Mouse (Mus musculus) hindbrain, embryonic 14.5 days (tissue): Measurements from ENCODE around the gene Grid1. TPM values are rescaled to one million over a fixed set of nuclear protein-coding genes. Genes with fewer than 3 reads are reported as not detected.

Experiments used
- ATAC-seq: fragments of 200-750 bp; cut with Nextera tagmentation; 2 replicates; pipeline ENCODE4 v1.8.0; 2017; ENCODE audit warnings: moderate number of reproducible peaks, mild to moderate bottlenecking, moderate TSS enrichment, moderate library complexity; ENCODE audit not compliant: low FRiP score
- DNase-seq: peaks from one replicate; pipeline ENCODE4 v3.0.0-alpha.2; 2015; ENCODE audit warnings: low spot score
- H3K27ac ChIP-seq: fragments of 300-500 bp; sonication (generic); 2 replicates; pipeline ENCODE4 v1.5.1; 2014; ENCODE audit warnings: mild to moderate bottlenecking, moderate library complexity
- H3K27me3 ChIP-seq: fragments of 300-500 bp; sonication (generic); 2 replicates; pipeline ENCODE4 v1.6.1; 2014; ENCODE audit warnings: mild to moderate bottlenecking, low read length, mixed read lengths; ENCODE audit not compliant: control insufficient read depth, insufficient read depth
- H3K36me3 ChIP-seq: fragments of 300-500 bp; sonication (generic); replicated peaks from 2 replicates; pipeline ENCODE4 v1.6.1; 2014; ENCODE audit not compliant: control insufficient read depth, insufficient read depth
- H3K4me1 ChIP-seq: fragments of 300-500 bp; sonication (generic); replicated peaks from 2 replicates; pipeline ENCODE4 v1.6.1; 2014; ENCODE audit warnings: antibody characterized with exemption, low read length, mixed read lengths; ENCODE audit not compliant: control insufficient read depth, insufficient read depth
- H3K4me2 ChIP-seq: fragments of 300-500 bp; sonication (generic); replicated peaks from 2 replicates; pipeline ENCODE4 v1.6.1; 2014; ENCODE audit warnings: mild to moderate bottlenecking, moderate library complexity
- H3K4me3 ChIP-seq: fragments of 300-500 bp; sonication (generic); replicated peaks from 2 replicates; pipeline ENCODE4 v1.5.1; 2014; ENCODE audit warnings: mild to moderate bottlenecking, low read length
- H3K9ac ChIP-seq: fragments of 300-500 bp; sonication (generic); 2 replicates; pipeline ENCODE4 v1.6.1; 2014
- H3K9me3 ChIP-seq: fragments of 300-500 bp; sonication (generic); 2 replicates; pipeline ENCODE4 v1.6.1; 2016; ENCODE audit warnings: low read length; ENCODE audit not compliant: control insufficient read depth
- WGBS: fragments of 180-500 bp; shearing (Covaris S2); extraction: QIAGEN DNeasy Blood & Tissue Kit; methylation state at CpG from one replicate; pipeline ENCODE4 v1.1.7; 2014; 5-methylcytosine and 5-hydroxymethylcytosine counted together
- polyA plus RNA-seq: library from polyadenylated mRNA; unstranded; fragments of >200 nt; fragmentation: Nextera tagmentation; extraction: Ambion mirVana; gene quantifications from 2 replicates; pipeline ENCODE4 v1.2.1, GENCODE M21; 2014

Grid1 gene
- polyA plus RNA-seq, 1 experiment from 2014 or later = 7.7 TPM

- Histone ChIP-seq H3K36me3 (no peaks in the 10 kb centered on the region), H3K4me2 (no peak overlapping the region), H3K4me3 (no peak overlapping the region), H3K9ac (no peak overlapping the region), H3K9me3 (0 out of 2 replicates have a peak, but pooled peaks cover 11% of the 10 kb centered on the region), H3K4me1 (no peaks in the 10 kb centered on the region), H3K27ac (no peak overlapping the region), H3K27me3 (no peaks in the 10 kb centered on the region)
- no peak for DNase-seq
- 91% methylated on average over 1 of the region's 1 CpGs for WGBS
- ATAC-seq = no peak
Observed at GRCm38 (mm10) chr14:34793406-34794037, 26.4 kb upstream of the Grid1 start.

DNA sequence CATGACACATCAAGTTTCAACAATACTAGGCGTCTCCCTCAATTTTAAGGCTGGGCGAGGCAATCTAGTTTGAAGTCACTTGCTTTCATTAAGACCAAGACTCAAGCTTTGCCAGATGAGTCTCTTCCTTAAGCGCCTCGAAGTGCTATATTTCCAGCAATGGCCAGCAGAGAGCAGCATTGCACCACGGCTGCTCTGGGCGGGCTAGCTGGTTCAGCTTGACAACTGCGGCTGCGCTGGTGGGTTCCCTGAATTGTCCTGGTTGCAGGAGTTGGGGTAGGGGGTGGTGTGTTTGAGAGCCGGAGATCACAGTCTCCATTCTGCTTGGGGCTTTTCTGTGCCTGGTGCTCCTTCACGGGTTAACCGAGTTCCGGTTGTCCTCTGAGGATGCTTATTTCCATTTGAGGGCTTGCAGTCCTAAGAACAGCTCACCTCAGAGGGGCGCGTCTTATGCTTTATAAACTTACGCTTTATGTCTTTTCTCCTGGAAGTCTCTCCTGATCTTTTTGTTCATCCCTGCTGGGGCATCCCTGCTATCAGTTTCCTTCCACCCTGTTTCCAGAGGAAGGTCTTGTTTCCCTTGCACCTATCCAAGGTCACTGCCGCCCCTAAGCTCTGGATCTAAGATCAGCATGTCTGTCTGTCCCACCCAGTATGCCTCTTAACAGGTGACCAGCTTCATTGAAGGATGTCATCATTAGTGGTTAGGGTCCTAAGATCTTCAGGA lies 9.0 kb upstream of the Grid1 start:
- 17% methylated on average over 16 of the region's 16 CpGs for WGBS
- ATAC-seq = peak; percentile 89
- Histone ChIP-seq H3K4me3 (no peak overlapping the region), H3K36me3 (no peaks in the 10 kb centered on the region), H3K27ac (no peak overlapping the region), H3K27me3 (peaks cover 15% of the 10 kb centered on the region), H3K9me3 (no peaks in the 10 kb centered on the region), H3K4me2 (peak overlapping the region; percentile 39), H3K4me1 (no peaks in the 10 kb centered on the region), H3K9ac (no peak overlapping the region)
- peak; percentile 98 for DNase-seq

DNA sequence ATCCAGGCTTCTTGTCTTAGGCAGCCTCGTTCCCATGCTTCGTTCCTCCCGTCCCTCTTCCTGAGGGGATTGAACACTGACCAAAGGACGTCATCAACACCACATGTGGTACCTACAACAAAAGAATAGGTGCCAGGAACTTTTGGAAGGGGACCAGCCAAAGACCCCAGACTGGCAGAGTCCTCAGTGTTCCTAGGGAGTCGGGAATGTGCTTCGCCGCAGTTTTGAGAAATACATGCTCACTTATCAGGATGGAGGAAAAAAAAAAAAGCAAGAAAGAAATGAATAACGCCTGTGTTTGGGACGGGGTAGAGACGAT lies 8.5 kb upstream of the Grid1 start:
- Histone ChIP-seq H3K4me3 (no peak overlapping the region), H3K36me3 (no peaks in the 10 kb centered on the region), H3K27ac (no peak overlapping the region), H3K27me3 (peaks cover 20% of the 10 kb centered on the region), H3K4me2 (no peak overlapping the region), H3K9ac (no peak overlapping the region), H3K9me3 (no peaks in the 10 kb centered on the region), H3K4me1 (no peaks in the 10 kb centered on the region)
- DNase-seq (no peak), ATAC-seq (no peak)
- WGBS = 74% methylated on average over 10 of the region's 10 CpGs

DNA sequence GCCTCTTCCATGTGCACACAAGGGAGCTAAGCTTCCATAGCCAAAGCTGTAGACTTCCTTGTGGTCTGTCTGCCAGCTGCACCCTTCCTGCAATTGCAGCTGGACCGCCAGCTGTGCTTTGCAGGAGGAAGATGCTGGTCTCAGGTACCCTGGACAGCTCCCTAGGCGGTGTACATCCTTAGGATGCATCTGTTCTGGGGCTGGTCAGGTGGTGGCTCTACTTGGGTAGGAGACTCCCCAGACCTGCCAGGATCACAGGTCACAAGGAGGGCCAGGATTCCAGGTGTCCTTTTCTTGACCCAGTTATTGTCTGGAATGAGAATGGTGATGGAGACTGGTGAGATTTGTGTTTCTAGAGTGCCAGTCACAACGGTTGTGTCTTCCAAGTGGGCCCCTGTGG lies 3.6 kb upstream of the Grid1 start:
- ATAC-seq (no peak), DNase-seq (no peak)
- Histone ChIP-seq H3K27ac (no peak overlapping the region), H3K4me2 (no peak overlapping the region), H3K27me3 (peaks cover 48% of the 10 kb centered on the region), H3K9ac (no peak overlapping the region), H3K4me1 (no peaks in the 10 kb centered on the region; the same call in 1 of the 2 replicates), H3K4me3 (no peak overlapping the region), H3K9me3 (no peaks in the 10 kb centered on the region), H3K36me3 (no peaks in the 10 kb centered on the region)
- 32% methylated on average over 3 of the region's 3 CpGs for WGBS

GRCm38 (mm10) chr14:34818387-34818980 lies 1.4 kb upstream of the Grid1 start:
- Histone ChIP-seq H3K4me1 (peaks cover 15% of the 10 kb centered on the region), H3K27ac (no peak overlapping the region), H3K36me3 (no peaks in the 10 kb centered on the region), H3K27me3 (peaks cover 64% of the 10 kb centered on the region), H3K4me3 (peak overlapping the region; percentile 85), H3K9me3 (no peaks in the 10 kb centered on the region), H3K4me2 (peak overlapping the region; percentile 64), H3K9ac (peak overlapping the region; percentile 89; the same call in 1 of the 2 replicates)
- no peak for ATAC-seq
- WGBS = 7% methylated on average over 9 of the region's 9 CpGs
- DNase-seq = no peak

- peak; percentile 85 for ATAC-seq
- Histone ChIP-seq H3K36me3 (no peaks in the 10 kb centered on the region), H3K4me3 (peak overlapping the region; percentile 85), H3K4me2 (peak overlapping the region; percentile 64), H3K9me3 (no peaks in the 10 kb centered on the region), H3K4me1 (peaks cover 21% of the 10 kb centered on the region), H3K9ac (peak overlapping the region; percentile 89), H3K27ac (peak overlapping the region; percentile 88), H3K27me3 (peaks cover 63% of the 10 kb centered on the region)
- peak; percentile 75 for DNase-seq
- WGBS = under 1% methylated on average over 66 of the region's 85 CpGs
Observed at GRCm38 (mm10) chr14:34819121-34819918, 588 bp upstream of the Grid1 start.

- WGBS = 1% methylated on average over 12 of the region's 12 CpGs
- peaks cover 21% of the 10 kb centered on the region for H3K4me1 ChIP-seq
- H3K27me3 ChIP-seq = peaks cover 50% of the 10 kb centered on the region
- H3K9me3 ChIP-seq = no peaks in the 10 kb centered on the region
- peak overlapping the region; percentile 64 for H3K4me2 ChIP-seq
- H3K4me3 ChIP-seq = peak overlapping the region; percentile 85
- no peaks in the 10 kb centered on the region for H3K36me3 ChIP-seq
- ATAC-seq (peak; percentile 9; the same call in 1 of the 2 replicates), DNase-seq (no peak)
- H3K27ac ChIP-seq = no peak overlapping the region; the same call in 1 of the 2 replicates
- H3K9ac ChIP-seq = peak overlapping the region; percentile 89
Observed at GRCm38 (mm10) chr14:34820653-34821005, 721 bp downstream of the Grid1 start.

GRCm38 (mm10) chr14:34821131-34821790 lies 1.4 kb downstream of the Grid1 start:
- Histone ChIP-seq H3K4me3 (peak overlapping the region; percentile 85), H3K4me2 (peak overlapping the region; percentile 64), H3K9me3 (no peaks in the 10 kb centered on the region), H3K27me3 (peaks cover 45% of the 10 kb centered on the region), H3K4me1 (peaks cover 27% of the 10 kb centered on the region), H3K36me3 (no peaks in the 10 kb centered on the region), H3K9ac (peak overlapping the region; percentile 89), H3K27ac (no peak overlapping the region)
- 2% methylated on average over 26 of the region's 26 CpGs for WGBS
- DNase-seq (no peak), ATAC-seq (no peak)
